Mouse (Mus musculus) yolk sac, embryonic 10.5 days (tissue): ENCODE measurements around the gene A930033H14Rik.

Experiments
- DNase-seq: peaks from one replicate; pipeline ENCODE4 v3.0.0-alpha.2; 2017; ENCODE audit warnings: low spot score

The A930033H14Rik gene

DNA sequence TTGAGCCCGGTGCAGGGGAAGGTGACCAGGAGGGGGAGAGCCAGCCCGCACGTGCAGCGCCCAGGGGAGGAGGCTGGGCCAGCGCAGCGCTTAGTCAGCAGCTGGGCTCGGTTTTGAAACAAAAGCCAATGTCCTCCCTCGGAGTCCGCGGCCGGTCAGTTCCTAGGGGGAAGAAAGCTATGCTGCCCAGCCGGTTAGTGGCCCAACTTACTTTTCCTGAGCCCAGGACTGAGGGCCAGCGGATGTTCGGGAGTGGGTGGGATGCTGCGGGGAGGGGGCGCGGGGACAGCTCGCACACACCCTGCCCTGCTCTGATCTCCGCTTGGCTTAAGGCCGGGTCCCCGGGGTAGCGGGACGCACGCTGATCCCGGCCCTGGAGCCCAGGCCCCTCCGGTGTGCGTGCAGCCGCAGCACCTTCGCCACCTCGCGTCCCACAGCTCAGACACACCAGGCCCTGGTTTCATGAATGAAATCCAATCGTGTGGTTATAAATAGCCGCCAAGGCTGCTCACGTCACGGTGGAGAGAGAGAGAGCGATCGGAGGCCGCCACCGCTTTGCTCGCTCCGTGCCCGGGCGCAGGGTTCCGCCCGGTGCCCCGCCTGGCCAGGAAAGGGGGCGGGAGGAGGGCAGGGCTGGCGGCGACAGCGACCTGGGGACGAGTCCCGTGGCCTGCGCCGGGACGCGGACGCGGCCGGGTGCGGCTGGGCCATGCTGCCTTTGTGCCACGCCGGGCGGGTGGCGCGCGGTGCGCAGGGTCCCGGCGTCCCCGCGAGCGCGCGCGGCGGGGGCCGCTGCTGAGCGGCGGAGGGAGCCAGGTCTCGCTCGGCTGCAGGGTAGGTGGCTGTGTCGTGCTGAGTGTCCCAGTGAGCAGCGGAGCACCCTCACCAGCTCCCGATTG lies at the start of gene A930033H14Rik:
A930033H14Rik (minus strand) TSS at position 557 of the 899 bp plus-strand sequence.
- DNase-seq: peak; percentile 85

DNA sequence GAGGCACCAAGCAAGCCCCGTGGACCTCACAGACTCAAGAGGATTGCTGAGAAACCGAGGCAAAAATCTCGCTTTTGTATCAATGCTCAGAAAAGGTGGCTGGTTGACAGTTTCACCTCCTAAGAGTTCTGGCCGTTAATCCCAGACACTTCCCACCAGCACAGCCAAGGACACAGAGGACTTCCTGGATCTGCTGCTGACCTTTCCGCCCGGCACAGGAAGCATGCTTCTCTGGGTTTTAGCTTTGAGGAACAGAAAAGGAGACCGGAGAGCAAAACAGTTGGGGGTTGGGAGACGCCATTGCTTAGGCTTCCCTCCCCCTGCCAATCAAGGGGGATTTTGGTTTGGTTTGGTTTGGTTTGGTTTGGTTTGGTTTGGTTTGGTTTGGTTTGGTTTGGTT lies 47.0 kb upstream of the A930033H14Rik start:
- no peak for DNase-seq

DNA sequence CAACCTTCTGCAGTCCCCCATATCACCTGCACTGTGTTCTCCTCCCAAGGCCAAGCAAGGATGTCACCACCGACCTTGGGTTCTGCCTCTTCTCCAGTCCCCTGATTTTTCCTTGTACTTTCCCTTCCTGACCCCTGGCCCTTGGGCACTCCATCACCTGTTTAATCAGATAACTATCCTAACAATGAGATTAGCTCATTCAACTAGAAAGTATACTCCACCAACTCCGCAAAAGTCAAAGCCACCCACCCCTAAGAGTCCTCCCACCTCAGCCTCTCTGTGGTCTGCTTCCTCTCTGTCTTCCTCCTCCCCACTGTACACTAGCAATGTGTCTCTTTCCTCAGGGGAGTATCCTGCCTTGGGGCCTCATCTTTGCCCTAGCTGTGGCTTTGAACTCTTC lies 46.3 kb upstream of the A930033H14Rik start:
- DNase-seq: no peak

DNA sequence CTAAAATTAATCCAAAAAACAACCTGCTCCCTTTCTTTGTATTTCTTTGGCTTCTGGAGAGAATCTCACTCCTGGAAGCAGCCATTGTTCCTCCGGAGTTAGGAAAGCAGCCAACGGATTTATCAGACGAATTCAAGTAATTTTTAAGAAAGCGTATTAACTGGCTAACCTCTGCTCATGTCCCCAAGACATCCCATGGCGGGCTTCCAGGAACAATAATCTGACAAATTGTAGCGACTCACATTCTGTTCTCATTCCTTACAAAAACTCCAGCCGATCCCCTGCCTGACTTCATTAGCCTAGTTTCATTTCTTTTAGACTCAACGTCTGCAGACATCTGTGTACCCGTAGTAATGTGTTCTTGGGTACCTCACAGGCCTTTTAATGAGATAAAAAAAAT lies 45.7 kb upstream of the A930033H14Rik start:
- no peak for DNase-seq

DNA sequence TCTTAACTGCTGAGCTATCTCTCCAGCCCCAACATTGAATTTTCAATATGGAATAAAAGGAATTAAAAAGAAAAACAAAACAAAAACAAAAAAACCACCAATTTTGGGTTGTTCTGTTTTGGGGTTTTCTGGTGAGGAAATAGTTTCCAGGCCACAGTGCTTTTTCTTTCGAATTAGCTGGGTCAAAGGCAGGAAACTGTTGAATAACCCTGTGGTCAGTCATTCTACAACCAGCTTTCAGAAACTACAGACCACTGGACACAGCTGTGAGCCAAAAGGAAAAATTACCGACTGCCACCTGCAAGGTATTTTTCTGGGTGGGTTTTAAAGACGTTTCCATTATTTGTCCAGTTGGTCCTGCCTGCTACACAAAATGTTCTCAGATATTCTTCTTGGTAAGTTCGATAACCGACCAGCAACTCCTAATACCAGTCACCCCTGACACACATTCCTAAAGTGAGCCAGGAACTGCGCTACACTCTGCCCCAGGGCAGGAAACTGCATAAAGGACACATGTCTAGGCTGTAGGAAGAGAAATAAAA lies 44.8 kb upstream of the A930033H14Rik start:
- DNase-seq: no peak

DNA sequence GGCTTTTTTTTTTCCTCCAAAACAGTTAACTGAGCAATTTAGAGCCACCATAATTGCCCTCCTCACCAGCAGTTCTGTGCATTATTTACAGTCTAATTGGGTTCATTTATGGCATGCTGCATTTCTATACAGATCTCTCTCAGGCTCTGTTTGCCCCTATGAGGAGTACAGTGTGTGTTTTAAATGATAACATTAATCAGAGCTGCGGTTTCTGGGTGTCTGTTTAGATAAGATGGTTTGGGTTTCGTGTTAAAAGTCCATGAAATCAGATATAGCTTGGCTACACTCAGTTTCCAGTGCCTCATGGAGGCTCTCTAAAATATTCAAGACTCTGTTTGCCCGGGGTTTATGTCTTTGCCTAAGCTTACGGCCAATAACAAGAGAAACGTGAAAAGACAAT lies 42.7 kb upstream of the A930033H14Rik start:
- DNase-seq: no peak

DNA sequence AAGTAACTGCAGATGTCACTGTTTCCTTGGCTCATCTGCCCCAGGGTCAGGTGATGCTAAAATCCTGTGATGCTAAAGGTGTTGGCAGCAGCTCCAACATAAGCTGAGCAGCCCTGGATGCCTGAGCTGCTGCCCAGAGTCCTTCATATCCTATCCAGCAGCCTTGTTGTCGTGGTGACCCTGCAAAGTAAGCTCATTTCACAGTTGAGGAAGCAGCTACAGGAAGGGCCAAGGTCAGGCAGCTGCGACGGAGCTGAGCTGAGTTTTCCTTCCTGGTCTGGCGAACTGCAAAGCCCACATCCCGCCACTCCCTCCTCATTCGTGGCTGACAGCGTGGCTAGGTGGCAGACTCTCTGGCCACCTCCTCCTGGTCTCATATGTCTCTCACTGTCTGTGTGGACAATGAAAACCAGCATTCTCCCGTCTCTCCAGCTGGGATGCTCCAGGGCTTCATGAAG lies 41.5 kb upstream of the A930033H14Rik start:
- DNase-seq: peak; percentile 68

DNA sequence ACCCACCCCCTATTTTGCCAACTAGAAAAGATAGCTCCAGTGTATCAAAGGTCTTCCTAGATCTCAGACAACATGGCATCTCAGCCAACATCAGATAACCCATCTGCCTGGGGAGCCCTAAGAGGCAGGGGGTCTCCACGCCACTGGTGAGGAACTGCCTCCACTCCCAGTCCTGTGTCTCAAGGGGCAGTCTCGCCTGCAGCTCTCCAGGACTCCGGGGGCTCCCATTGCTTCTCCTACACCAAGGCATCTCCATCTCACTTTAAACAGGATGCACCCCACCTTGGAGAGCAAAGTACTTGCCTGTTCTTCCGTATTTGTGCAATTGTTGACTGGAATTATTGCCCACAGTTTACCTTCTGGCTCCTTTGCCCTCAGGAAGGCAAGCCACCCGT lies 40.8 kb upstream of the A930033H14Rik start:
- DNase-seq: no peak

DNA sequence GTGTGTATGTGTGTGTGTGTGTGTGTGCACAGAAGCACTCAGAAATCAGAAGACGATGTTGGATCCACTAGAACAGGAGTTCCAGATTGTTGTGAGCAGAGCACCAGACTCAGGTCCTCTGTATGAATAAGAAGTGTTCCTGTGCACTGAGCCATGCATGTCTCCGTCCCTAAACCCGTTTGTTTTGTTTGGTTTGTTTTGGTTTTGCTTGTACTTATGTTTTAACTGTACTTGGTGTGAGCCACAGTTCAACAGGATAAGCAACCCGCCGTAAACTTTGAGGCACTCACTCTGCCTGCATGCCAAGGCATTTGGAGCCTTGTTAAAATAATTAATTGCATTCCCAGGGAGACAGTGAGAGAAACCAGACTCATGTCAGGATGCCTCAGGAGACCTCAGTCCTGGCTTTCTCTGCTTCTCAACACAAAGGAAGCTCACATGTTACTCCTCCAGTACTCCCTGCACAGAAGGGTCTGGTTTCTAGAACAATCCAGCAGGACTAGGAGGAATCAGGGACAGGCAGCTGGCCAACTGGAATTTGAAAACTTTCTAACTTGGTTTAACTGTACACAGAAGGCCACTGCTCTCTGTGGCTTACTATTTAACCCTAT lies 40.3 kb upstream of the A930033H14Rik start:
- peak; percentile 75 for DNase-seq

DNA sequence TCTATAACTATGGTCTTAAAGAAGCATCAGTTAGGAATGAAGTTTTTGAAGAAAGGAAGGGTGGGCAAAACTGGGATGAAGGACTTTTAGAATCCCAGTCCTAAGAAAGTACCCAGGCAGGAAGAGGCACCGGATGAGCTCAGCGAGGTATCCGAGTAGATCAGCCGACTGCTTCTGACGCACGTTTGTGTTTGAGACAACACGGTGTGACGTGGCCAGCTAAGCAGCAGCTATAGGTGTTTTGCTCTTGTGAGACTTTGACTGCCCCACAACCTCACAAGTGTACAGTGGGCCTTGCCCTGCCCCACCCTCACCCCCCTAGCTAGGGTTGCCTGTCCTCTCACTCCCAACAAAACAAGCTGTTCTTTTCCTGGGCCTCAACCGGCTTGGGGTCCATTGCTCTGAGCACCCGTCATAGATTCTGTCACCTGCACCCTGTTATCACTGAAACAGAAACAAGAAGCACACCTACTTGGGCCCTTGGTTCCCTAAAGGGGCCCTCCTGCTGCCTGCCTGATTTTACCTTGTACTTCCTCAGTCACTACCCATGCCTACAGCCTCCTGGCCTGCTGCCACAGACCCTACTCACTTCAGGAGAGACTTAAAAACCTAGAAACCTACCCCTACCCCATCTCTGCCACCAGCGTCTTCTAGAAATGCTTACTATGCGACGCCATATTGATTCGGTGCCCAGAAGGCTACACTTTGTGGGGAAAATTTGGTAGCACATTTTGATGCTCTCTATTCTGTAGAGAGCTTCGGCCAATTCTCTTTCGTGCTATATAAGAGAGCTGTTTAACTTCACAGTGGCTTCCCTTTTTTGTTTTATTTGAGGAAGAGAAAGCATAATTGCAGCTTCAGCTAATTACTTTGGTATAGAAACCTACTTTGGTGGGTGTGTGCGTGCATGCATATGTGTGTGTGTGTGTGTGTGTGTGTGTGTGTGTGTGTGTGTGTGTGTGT lies 39.5 kb upstream of the A930033H14Rik start:
- DNase-seq: no peak

DNA sequence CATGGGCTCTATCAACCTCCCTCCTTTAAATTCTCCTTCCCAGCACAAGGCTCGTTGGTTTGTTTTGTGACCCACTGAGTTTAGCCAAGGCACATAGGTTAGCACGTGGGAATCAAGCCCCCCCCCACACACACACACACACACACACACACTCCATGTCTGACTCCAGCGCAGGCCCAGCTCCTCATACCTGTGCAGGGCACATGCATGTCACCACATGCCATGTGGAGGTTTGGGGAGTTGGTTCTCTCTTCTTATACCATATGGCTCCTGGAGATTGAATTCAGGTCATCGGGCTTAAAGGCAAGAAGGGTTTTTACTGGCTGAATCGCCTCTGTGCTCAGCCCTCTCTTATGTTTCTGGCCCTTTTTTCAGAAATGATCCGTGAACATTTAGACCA lies 38.4 kb upstream of the A930033H14Rik start:
- DNase-seq: no peak

DNA sequence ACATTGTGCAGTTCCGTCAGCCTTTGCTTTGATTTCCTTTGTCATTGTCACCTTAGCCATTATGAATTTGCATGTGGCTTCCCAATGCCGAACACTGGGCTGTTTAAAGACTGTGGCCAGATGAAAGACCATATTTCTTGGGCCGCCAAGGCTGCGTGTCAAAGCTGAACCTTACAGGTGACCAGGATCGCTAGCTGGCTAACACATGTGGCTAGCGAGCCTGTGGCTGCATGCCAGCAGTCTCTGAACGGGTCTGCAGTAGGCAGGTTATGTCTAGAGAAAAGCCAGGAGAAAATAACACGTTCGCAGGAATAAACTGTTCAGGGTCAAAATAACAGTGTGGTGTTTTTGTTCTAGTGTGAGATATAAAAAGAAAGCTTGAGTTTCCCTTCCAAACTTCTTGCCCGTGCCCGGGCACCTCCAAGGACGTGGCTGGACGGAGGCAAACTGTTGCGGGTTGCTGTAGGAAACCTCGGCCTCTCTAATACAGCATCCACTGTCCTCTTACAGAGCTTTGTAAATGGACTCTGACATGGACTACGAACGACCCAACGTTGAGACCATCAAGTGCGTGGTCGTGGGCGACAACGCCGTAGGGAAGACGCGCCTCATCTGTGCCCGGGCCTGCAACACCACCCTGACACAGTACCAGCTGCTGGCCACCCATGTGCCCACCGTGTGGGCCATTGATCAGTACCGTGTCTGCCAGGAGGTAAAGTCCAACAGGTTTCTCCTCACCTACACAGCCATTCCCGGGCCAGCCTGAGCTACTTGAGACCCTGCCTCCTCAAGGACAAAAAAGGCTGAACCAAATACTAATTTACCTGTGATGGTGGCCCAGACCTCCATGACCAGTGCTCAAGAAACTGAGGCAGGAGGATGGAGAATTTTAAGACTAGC lies 35.6 kb upstream of the A930033H14Rik start:
- no peak for DNase-seq

DNA sequence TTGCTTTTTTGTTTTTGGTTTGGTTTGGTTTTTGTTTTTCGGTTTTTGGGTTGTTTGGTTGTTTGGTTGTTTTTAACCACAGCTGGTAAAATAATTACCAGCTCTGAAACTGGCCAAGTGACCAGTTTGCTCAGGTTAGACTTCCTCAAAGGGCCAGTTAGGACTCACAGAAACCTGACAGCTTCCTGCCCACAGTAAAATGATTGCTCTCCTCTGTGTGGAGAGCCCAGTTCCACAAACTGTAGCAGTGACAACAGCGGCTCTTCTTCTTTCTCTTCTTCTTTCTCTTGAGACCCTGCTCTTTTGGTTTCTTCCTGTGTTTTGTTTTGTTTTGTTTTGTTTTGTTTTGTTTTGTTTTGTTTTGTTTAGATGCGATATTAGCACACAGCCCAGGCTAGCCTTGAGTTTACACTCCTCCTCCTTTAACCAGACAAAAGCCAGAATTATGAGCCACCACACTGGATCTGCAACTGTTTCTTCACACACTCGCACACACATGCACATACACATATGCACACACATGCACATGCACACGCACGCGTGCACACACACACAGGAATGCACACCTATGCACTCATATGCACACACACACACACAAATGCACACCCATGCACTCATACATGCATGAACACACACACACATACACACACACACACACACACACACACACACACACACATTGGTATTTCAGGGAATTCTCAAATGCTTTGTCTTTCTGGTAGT lies 34.6 kb upstream of the A930033H14Rik start:
- no peak for DNase-seq

DNA sequence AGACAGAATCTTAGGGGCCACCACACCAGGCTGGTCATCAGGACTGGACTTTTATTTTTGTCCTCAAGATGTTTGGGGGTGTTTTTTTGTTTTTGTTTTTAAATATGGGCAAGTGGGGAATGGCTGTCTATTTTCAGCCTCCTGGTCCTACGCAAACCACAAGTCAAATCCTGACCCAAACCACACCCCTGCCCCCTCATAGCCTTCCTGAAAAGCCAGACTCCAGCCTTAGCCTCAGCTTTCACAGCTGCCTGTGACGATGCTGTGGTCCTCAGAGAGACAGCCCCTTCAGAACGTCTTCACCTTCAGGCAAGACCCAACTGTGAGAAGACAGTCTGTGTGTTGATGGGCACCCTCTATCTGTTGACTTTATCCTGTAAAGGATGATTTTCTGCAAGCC lies 33.9 kb upstream of the A930033H14Rik start:
- DNase-seq: no peak

DNA sequence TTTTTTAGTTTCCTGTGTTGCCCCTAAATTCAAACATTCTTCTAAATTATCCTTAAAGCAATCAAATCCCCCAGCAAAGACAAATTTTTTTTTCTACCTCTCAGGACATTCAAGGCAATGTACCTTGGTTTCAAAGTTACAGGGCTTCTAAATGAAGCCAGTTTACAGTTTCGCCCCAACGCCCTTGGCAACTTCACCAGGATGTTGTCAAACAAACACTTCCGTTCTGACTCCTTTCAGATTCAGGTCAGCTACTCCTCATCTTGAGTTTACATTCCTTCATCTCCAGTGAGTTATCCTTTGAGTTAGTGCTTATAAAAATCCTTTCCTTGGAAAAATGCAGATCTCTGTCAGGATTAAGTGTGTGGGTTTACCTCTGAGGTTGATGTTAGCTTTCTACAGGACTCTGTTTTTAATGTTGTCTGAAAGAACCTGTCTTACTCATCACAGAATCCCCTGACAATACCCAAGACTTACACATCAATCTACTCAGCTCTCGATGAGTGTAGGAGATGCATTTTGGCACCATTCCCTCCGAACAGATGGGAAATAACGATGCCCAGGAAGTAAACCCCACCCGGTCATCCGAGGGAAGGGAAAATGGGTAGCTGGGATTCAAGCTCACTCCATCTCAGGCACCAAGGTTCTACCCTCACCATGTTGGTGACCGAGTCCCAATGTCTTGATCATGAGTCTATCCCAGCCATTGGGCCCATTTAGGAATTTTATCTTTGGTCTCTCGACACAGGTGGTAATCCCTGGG lies 33.2 kb upstream of the A930033H14Rik start:
- no peak for DNase-seq

DNA sequence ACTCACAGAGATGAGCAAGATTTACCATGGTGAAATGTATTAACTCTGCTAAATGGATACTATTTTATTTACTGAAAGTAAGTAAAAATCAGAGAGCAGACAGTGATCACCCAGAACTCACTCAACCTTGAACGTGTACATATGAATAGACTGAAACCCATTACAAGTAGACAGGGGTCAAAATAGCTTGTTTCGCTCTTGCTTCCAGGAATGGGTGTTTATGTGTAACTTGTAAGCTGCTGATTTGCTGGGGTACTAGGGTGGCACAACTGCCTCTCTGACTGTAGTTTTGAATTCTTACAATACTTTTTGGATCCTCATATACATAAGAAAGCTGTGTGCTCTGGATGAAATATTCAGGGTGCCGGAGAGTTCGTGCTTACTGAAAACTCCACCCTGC lies 32.3 kb upstream of the A930033H14Rik start:
- no peak for DNase-seq

DNA sequence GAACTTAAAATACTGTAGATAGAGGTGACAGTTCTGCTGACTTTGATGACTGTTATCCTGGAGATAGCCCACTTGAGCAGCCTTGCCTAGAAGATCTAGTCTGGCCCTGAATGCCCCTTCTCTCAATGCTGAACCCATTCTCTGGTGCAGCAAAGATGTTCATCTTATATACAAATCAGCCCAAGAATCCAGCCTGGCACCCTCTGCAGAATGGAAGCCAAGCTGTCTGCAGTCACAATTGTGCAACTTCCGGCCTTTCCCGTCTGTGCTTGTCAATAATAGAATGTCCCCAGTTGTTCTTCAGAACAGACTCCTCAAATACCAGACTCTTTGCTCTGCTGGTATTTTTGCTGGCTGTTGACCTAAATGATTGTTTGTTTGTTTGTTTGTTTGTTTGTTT lies 27.6 kb upstream of the A930033H14Rik start:
- DNase-seq: no peak

DNA sequence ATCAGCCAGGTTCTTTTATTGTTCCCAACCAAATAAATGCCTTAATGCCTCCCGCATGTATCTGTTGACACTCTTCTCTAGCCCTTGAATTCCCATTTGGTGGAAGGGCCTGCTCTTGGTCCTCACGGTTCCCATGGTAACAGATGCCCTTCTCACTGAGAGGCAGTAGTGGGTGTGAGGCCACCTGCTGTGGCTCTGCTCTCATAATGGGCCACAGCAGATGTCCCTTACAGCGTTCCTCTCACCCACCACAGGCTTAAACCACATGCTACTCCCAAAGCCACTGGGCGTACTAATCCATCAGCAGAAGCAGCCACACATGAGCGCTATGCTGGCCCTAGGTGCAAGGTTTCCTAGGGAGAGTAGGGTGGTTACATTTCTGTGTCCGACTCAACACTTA lies 25.4 kb upstream of the A930033H14Rik start:
- no peak for DNase-seq

DNA sequence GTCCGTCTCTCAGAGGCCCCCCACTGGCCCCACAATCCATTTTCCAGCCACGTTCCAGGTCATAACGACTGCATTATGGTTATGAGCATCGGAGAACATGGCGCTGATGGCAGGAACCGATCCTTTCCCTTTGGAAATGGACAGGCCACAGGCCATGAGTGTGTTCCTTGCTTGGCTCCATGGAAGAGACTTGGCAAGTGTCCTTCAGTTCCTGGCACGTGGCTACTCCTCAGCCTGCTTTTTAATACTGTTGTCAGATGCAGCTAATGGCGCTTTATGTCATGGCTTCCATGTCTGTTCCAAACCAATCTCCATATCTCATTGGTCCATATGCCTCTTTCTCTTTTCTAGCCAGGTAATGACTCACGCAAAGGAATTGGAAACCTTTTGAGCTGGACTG lies 24.9 kb upstream of the A930033H14Rik start:
- no peak for DNase-seq

DNA sequence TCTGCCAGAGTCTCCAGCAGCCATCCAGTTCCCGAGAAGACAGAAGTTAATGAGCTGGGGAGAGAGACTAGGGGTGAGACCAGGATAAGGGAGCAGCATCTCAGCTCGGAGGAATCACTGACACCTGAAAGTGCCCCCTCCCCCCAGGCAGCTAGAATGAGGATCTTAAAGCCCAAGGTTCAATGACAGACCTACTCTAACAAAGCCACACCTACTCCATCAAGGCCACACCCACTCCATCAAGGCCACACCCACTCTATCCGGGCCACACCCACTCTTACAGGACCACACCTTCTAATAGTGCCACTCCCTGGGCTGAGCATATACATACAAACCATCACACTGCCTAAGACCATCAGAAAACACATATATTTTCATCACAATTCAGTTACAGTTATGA lies 24.3 kb upstream of the A930033H14Rik start:
- no peak for DNase-seq
